Mouse (Mus musculus) kidney, postnatal 4 days (tissue): ENCODE measurements at regions not wholly inside any gene's neighbourhood (a gene's known extent, or its start where the extent isn't known, plus 50 kb on each side); places are given as distances from the start of the nearest gene placed in this dataset.
A peak's percentile ranks its signal among the peaks of the same experiment; 100 is the strongest.

Experiments
- DNase-seq, 2 experiments: peaks; one replicate each; pipeline ENCODE4 v3.0.0; 2021; ENCODE audit warnings: mixed read lengths in 2 of 2

DNA sequence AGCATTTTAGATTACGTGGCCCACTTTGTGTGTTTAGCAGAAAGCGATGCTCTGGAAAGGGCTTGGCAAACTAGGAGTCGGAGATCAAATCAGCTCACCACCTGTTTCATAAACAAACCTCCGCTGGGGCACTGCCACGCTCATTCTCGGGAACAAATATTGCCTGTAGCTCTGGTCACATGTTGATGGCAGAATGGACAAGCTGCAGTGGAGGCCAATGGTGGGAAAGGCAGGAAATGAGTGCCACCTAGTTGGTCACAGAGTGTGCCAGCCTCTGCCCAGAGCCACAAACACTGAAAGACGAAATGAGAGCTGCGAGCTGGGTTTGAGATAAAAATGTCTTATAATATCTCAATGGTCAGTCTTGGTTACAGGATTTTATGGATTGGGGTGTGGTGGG, 259.2 kb upstream of the Csf3r start:
- no peak for DNase-seq

GRCm38 (mm10) chr4:125777126-125777525, 247.2 kb upstream of the Csf3r start:
- DNase-seq, result no peak

DNA sequence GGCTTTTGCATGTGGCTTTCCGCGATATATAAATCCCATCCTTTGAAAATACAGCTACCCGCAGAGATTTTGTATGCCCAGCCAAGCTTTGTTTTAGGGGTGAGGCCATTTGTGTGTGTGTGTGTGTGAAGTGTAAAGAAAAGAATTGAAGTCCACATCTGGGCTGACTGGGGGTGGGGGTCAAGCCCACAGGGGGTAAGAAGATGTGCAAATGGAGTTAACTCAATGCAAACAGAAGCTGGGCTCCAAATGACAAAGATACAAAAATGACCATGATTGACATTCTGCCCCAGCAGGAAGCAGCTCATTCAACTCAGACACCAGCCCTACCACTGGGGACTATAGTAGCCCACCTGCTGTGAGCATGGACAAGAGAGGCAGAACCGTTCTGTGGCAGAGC, 244.2 kb upstream of the Csf3r start:
- DNase-seq, result no peak

- peak in 1 of 2 experiments; percentile 10 for DNase-seq
Measured at GRCm38 (mm10) chr4:125780921-125781487, 243.3 kb upstream of the Csf3r start.

DNA sequence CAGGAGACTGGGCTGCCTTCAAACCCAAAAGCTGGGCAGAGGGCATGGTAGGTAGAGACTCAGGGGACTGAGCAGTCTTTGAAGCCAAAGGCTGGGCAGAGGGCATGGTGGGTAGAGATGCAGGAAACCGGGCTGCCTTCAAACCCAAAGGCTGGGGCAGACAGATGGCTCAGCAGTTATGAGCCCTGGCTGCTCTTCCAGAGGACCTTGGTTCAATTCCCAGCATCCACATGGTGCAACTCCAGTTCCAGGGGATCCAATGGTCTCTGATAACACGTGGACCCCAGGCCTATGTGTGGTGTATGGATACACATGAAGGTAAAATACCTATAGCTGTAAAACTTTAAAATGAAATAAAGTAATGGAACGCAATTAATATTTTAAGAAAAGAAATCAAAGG, 242.0 kb upstream of the Csf3r start:
- DNase-seq, result no peak

- DNase-seq, result no peak
Measured at GRCm38 (mm10) chr4:125786083-125786482, 238.3 kb upstream of the Csf3r start.

GRCm38 (mm10) chr4:125794679-125795078, 229.7 kb upstream of the Csf3r start:
- peak; percentile 25 to 45 for DNase-seq

- DNase-seq, result no peak
Measured at GRCm38 (mm10) chr4:125807923-125808322, 216.4 kb upstream of the Csf3r start.

DNA sequence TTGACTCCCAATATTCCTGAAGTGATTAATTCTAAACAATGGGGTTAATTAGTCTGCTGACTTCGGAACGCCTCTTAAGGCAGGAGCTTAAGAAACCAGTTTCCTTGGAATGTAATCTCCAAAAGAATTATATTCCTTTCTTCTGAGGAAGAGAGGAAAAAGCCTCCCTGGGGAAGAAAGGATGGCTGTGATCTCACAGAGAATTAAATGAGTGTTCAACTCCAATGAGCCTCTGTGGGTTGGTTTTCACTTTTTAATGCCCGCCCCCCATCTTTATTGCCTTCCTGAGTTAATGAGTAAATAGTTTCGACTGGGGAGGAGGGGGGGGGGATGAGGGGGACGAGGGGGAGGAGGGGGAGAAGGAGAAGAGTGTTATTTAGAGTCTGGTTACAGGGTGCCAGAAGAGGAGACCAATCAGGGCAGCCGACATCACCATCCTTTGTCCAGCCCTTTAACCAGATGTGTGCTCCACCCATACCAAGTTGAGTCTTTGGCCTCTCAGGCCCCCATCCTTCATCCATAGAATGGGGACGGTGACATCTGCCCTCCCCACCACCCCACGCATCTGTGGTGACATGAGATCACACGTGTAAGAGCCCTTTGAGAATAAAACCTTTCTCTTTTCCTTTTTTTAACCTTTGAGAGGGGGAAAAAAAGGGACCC, 214.8 kb upstream of the Csf3r start:
- peak in 1 of 2 experiments; percentile 11 for DNase-seq

- DNase-seq, result no peak
Measured at GRCm38 (mm10) chr4:125810247-125810646, 214.1 kb upstream of the Csf3r start.

DNA sequence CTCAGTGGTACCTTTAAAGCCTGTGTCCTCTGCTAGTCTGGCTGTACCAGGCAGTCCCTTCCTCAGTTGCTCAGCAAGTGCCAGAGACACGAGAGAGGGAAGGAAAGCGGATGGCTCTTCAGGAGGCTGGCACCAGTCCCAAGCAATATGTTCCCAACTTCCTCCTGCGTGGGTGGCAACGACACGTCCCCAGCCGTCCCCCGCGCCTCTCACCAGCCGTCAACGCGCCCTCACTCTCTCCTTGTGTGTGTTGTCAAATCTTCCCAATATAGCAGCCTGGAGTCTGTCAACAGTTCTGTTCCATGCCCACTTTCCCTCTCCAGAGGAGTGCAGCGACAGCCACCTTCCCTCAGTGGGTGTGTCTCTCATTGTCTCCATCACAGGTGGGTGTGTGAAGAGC, 210.0 kb upstream of the Csf3r start:
- DNase-seq, result peak in 1 of 2 experiments; percentile 3

GRCm38 (mm10) chr4:125815276-125815675, 209.1 kb upstream of the Csf3r start:
- DNase-seq, result no peak

DNA sequence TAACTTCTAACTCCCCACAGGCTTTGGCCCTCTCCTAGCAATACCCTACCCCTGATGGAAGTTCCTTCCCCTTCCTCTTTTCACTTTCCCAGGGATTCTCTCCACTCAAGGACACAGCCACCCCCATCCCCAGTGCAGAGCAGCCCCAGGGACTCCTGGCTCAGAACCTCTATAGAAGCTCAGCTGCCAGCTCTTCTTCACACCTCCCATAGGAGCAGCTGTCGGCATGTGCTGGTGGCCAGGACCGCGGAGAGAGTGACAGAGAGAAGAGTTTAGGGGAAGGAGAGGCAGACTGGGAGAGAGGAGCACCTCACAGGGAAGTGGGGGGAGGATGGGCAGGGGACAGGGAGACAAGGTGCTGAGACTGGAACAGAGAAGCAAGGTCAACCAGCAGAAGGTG, 199.8 kb upstream of the Csf3r start:
- DNase-seq, result no peak

DNA sequence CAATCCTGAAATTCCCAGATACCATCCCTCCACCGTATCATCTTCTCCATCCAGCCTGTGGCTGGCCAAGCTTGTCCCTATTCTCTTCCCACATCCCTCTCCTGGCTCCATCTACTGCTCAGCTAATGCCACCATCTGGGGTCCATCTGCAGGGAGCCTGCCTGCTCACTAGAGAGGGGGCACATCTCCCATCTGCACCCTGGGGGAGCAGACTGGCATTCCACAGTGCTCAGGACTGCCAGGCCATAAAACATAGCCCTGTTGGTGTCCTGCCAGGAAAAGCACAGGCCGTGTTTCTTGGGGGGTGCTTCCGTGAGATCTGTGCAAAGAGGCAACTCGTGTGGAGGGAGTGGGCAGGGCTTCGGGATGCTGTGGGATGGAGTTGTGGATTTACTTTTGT, 197.9 kb upstream of the Csf3r start:
- DNase-seq, result no peak

GRCm38 (mm10) chr4:125835250-125835649, 189.1 kb upstream of the Csf3r start:
- peak; percentile 85 to 88 for DNase-seq

- no peak for DNase-seq
Measured at GRCm38 (mm10) chr4:125847568-125847967, 176.8 kb upstream of the Csf3r start.

- peak; percentile 77 for DNase-seq
Measured at GRCm38 (mm10) chr4:125850300-125850699, 174.1 kb upstream of the Csf3r start.

DNA sequence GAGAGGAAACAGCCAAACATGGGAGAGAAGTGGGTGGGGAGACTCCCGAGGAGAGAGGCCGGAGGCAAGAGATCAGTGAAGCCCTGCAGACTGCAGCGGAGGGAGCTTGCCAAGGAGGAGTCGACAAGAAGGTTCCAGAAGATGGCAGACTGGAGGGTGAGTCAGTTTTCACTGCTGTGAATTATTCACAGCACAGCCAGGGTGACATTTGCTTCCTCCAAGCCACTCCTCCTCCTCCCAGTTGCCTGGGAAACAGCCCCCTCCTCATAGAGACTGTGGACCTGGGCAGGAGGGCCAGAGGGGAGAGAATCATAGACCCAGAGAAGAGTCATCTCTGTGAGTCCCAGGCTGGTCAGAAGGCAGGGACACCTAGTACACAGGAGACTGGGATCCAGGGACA, 171.8 kb upstream of the Csf3r start:
- DNase-seq, result no peak

GRCm38 (mm10) chr4:125855983-125856591, 168.3 kb upstream of the Csf3r start:
- DNase-seq, result no peak

GRCm38 (mm10) chr4:125856781-125857180, 167.6 kb upstream of the Csf3r start:
- no peak for DNase-seq

DNA sequence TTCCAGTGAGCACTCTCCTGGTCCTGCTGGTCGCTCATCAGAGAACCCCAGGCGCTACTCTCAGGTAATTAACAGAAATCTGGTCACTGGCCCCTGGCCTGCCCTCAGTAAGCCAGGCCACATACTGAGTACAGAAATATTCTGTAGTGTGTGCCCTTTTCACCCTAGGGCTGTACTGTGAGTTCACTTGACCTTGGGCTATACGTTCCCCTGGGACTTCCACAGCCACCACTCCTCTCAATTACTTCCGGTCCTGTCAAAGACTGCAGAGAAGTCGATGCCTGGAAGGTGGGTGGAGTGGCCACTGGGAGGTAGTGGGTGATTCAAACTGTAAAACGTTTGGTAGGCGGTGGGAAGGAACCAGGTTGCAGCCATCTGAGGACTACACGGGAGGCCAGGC, 159.3 kb upstream of the Csf3r start:
- DNase-seq, result no peak

DNA sequence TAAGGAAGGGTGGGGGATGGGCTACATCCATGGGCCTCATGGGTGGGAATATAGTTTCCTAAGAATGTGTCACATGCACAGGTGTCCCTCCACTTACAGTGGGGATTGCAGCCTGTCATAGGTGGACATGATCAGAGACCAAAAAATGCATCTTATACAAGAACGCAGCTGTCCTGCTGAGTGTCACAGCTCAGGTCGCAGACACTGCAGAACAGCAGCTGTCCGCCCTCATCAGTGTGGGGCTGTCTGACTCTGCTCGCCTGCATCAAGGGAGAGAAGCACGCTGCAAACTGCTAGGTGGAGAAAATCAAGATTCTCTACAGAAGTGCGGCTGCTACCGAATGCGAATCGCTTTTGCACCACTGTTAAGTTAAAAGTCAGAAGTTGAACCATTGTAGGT, 158.6 kb upstream of the Csf3r start:
- no peak for DNase-seq

- DNase-seq, result no peak
Measured at GRCm38 (mm10) chr4:125871211-125871610, 153.1 kb upstream of the Csf3r start.

GRCm38 (mm10) chr4:125880028-125880427, 144.3 kb upstream of the Csf3r start:
- no peak for DNase-seq

- peak; percentile 59 to 72 for DNase-seq
Measured at GRCm38 (mm10) chr4:125882531-125882930, 141.8 kb upstream of the Csf3r start.
